Mouse (Mus musculus) embryonic facial prominence, embryonic 12.5 days (tissue): ENCODE data around the gene Prc1. TPM values are rescaled to one million over a fixed set of nuclear protein-coding genes. Genes with fewer than 3 reads are reported as not detected.

Experiments
- ATAC-seq: fragments of 200-750 bp; cut with Nextera tagmentation; 2 replicates; pipeline ENCODE4 v1.8.0; 2017; ENCODE audit not compliant: insufficient number of reproducible peaks, insufficient read depth, low FRiP score, low TSS enrichment
- H3K27ac ChIP-seq: fragments of 300-500 bp; sonication (generic); 2 replicates; pipeline ENCODE4 v1.5.1; 2016; ENCODE audit warnings: mild to moderate bottlenecking
- H3K27me3 ChIP-seq: fragments of 300-500 bp; sonication (generic); 2 replicates; pipeline ENCODE4 v1.6.1; 2016; ENCODE audit warnings: mild to moderate bottlenecking, moderate library complexity
- H3K36me3 ChIP-seq: fragments of 300-500 bp; sonication (generic); 2 replicates; pipeline ENCODE4 v1.6.1; 2016; ENCODE audit warnings: mild to moderate bottlenecking
- H3K4me1 ChIP-seq: fragments of 300-500 bp; sonication (generic); 2 replicates; pipeline ENCODE4 v1.6.1; 2016
- H3K4me2 ChIP-seq: fragments of 300-500 bp; sonication (generic); replicated peaks from 2 replicates; pipeline ENCODE4 v1.6.1; 2016; ENCODE audit warnings: mild to moderate bottlenecking, moderate library complexity
- H3K4me3 ChIP-seq: fragments of 300-500 bp; sonication (generic); 2 replicates; pipeline ENCODE4 v1.5.1; 2016; ENCODE audit warnings: mild to moderate bottlenecking
- H3K9ac ChIP-seq: fragments of 300-500 bp; sonication (generic); 2 replicates; pipeline ENCODE4 v1.6.1; 2016; ENCODE audit warnings: mild to moderate bottlenecking, moderate library complexity
- H3K9me3 ChIP-seq: fragments of 300-500 bp; sonication (generic); 2 replicates; pipeline ENCODE4 v1.6.1; 2016; ENCODE audit warnings: mild to moderate bottlenecking, moderate library complexity
- WGBS: fragments of 180-500 bp; shearing (Covaris S2); methylation state at CpG from one replicate; pipeline ENCODE4 v1.1.7; 2016; 5-methylcytosine and 5-hydroxymethylcytosine counted together
- polyA plus RNA-seq: library from polyadenylated mRNA; unstranded; fragments of >200 nt; fragmentation: Nextera tagmentation; extraction: Ambion mirVana; gene quantifications from 2 replicates; pipeline ENCODE4 v1.2.1, GENCODE M21; 2016

Prc1 gene
- polyA plus RNA-seq = 133 and 136 TPM in 2 replicates

- H3K9me3 ChIP-seq = no peaks in the 10 kb centered on the region
- peak within 1 kb of the TSS; percentile 69 for H3K4me2 ChIP-seq
- peak within 1 kb of the TSS; percentile 79 for H3K9ac ChIP-seq
- peaks cover 9% of the 10 kb centered on the region for H3K4me1 ChIP-seq
- peaks cover 8% of the 10 kb centered on the region; the same call in 1 of the 2 replicates for H3K36me3 ChIP-seq
- no peaks in the 10 kb centered on the region for H3K27me3 ChIP-seq
- H3K4me3 ChIP-seq = peak within 1 kb of the TSS; percentile 84
- peak; percentile 98 for ATAC-seq
- under 1% methylated on average over 52 of the region's 52 CpGs for WGBS
- H3K27ac ChIP-seq = peak within 1 kb of the TSS; percentile 90
Observed at GRCm38 (mm10) chr7:80294062-80294763, at the start of gene Prc1. TSS of gene Prc1 (plus strand) at chr7:80294450.

DNA sequence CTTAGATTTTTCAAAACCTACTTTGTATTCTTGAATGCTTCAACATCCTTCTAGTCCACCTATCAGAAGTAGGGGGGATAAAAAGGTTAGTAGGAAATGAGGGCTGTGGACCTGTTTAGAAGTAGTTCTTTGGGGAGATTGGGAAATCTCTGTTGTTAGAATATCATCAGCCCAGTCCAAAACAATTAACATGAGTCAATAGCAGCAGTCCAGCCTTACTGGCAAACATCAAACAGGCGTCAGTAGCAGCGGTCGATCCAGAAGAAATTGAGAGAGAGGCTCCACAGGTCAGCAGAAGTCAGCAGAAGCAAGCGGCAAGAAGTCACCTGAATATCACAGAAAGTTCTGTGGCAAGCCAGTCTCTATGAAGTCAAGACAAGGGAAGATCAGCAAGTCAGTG lies 49.4 kb upstream of the Prc1 start:
- Histone ChIP-seq H3K4me3 (no peak overlapping the region), H3K9ac (no peak overlapping the region), H3K4me2 (no peak overlapping the region), H3K36me3 (peaks cover 9% of the 10 kb centered on the region), H3K27ac (no peak overlapping the region), H3K27me3 (no peaks in the 10 kb centered on the region), H3K4me1 (no peaks in the 10 kb centered on the region), H3K9me3 (0 out of 2 replicates have a peak, but pooled peaks cover 4% of the 10 kb centered on the region)
- 90% methylated on average over 4 of the region's 4 CpGs for WGBS
- no peak for ATAC-seq

GRCm38 (mm10) chr7:80246148-80246721 lies 48.0 kb upstream of the Prc1 start, which contains the start of gene Ttll13:
TSS of gene Ttll13 (plus strand) at chr7:80246376.
- peak; percentile 95 for ATAC-seq
- H3K4me2 ChIP-seq = peak within 1 kb of the TSS; percentile 53
- under 1% methylated on average over 48 of the region's 48 CpGs for WGBS
- no peaks in the 10 kb centered on the region for H3K4me1 ChIP-seq
- 0 out of 2 replicates have a peak, but pooled peaks cover 4% of the 10 kb centered on the region for H3K9me3 ChIP-seq
- peak within 1 kb of the TSS; percentile 68 for H3K9ac ChIP-seq
- no peaks in the 10 kb centered on the region for H3K27me3 ChIP-seq
- no peaks in the 10 kb centered on the region for H3K36me3 ChIP-seq
- H3K27ac ChIP-seq = peak within 1 kb of the TSS; percentile 65
- peak within 1 kb of the TSS; percentile 55 for H3K4me3 ChIP-seq

- Histone ChIP-seq H3K4me2 (peak overlapping the region; percentile 53), H3K4me3 (peak overlapping the region; percentile 55), H3K27ac (no peak overlapping the region), H3K9ac (no peak overlapping the region), H3K9me3 (0 out of 2 replicates have a peak, but pooled peaks cover 4% of the 10 kb centered on the region), H3K4me1 (no peaks in the 10 kb centered on the region), H3K27me3 (no peaks in the 10 kb centered on the region), H3K36me3 (no peaks in the 10 kb centered on the region)
- no peak for ATAC-seq
- 65% methylated on average over 7 of the region's 7 CpGs for WGBS
Observed at GRCm38 (mm10) chr7:80246859-80247258, 47.4 kb upstream of the Prc1 start.

GRCm38 (mm10) chr7:80252437-80252836 lies 41.8 kb upstream of the Prc1 start:
- Histone ChIP-seq H3K4me1 (no peaks in the 10 kb centered on the region), H3K36me3 (no peaks in the 10 kb centered on the region), H3K27ac (no peak overlapping the region), H3K4me2 (no peak overlapping the region), H3K27me3 (0 out of 2 replicates have a peak, but pooled peaks cover 12% of the 10 kb centered on the region), H3K4me3 (no peak overlapping the region), H3K9me3 (no peaks in the 10 kb centered on the region), H3K9ac (no peak overlapping the region)
- ATAC-seq = no peak
- 82% methylated on average over 7 of the region's 7 CpGs for WGBS

GRCm38 (mm10) chr7:80252886-80253285 lies 41.4 kb upstream of the Prc1 start:
- H3K4me3 ChIP-seq = no peak overlapping the region
- H3K36me3 ChIP-seq = no peaks in the 10 kb centered on the region
- no peak overlapping the region for H3K27ac ChIP-seq
- H3K9ac ChIP-seq = no peak overlapping the region
- 0 out of 2 replicates have a peak, but pooled peaks cover 12% of the 10 kb centered on the region for H3K27me3 ChIP-seq
- 84% methylated on average over 11 of the region's 11 CpGs for WGBS
- no peaks in the 10 kb centered on the region for H3K4me1 ChIP-seq
- ATAC-seq = no peak
- H3K4me2 ChIP-seq = no peak overlapping the region
- H3K9me3 ChIP-seq = no peaks in the 10 kb centered on the region

DNA sequence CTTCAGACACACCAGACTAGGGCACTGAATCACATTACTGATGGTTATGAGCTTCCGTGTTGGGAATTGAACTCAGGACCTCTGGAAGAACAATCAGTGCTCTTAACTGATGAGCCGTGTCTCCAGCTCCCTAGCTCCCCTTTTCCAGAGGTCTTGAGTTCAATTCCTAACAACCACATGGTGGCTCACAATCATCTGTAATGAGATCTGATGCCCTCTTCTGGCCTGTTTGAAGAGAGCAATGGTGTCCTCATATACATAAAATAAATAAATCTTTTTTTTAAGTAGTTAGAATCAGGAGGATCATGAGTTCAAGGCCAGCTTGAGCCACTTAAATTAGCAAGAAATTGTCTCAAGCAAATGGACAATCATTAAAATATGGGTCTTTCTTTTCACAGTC lies 38.3 kb upstream of the Prc1 start:
- Histone ChIP-seq H3K4me2 (no peak overlapping the region), H3K9me3 (no peaks in the 10 kb centered on the region), H3K36me3 (no peaks in the 10 kb centered on the region), H3K4me3 (no peak overlapping the region), H3K4me1 (no peaks in the 10 kb centered on the region), H3K27me3 (peaks cover 16% of the 10 kb centered on the region; the same call in 1 of the 2 replicates), H3K9ac (no peak overlapping the region), H3K27ac (no peak overlapping the region)
- 84% methylated on average over 2 of the region's 2 CpGs for WGBS
- ATAC-seq = no peak

DNA sequence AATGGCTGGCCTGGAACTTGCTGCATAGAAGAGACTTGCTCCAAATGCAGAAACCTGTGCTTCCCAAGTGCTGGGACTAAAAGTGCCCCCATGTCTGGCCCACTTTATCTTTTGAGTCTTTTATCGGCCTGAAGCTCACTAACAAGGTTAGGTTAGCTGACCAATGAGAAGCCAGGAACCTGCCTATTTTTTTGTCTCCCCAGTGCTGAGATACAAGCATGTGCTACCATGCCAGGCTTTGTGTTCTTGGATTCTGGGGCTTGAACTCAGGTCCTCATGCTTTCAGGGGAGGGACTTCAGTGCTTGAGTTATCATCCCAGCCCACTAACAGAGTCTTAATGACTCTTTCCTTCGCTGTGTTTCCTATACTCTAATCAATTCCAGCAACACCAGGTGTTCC lies 36.5 kb upstream of the Prc1 start:
- Histone ChIP-seq H3K4me1 (peaks cover 7% of the 10 kb centered on the region; the same call in 1 of the 2 replicates), H3K27ac (no peak overlapping the region), H3K4me2 (no peak overlapping the region), H3K27me3 (peaks cover 16% of the 10 kb centered on the region; the same call in 1 of the 2 replicates), H3K4me3 (no peak overlapping the region), H3K36me3 (no peaks in the 10 kb centered on the region), H3K9ac (no peak overlapping the region), H3K9me3 (no peaks in the 10 kb centered on the region)
- 46% methylated on average over 2 of the region's 2 CpGs for WGBS
- no peak for ATAC-seq

GRCm38 (mm10) chr7:80260625-80261371 lies 33.5 kb upstream of the Prc1 start, which contains the start of gene Ngrn:
TSS of gene Ngrn (plus strand) at chr7:80261215.
- H3K4me1 ChIP-seq = peaks cover 7% of the 10 kb centered on the region; the same call in 1 of the 2 replicates
- peak within 1 kb of the TSS; percentile 79 for H3K4me3 ChIP-seq
- peak within 1 kb of the TSS; percentile 77 for H3K27ac ChIP-seq
- H3K9me3 ChIP-seq = no peaks in the 10 kb centered on the region
- WGBS = 24% methylated on average over 40 of the region's 40 CpGs
- peaks cover 4% of the 10 kb centered on the region; the same call in 1 of the 2 replicates for H3K27me3 ChIP-seq
- peak within 1 kb of the TSS; percentile 85 for H3K4me2 ChIP-seq
- H3K36me3 ChIP-seq = peaks cover 18% of the 10 kb centered on the region
- peak within 1 kb of the TSS; percentile 74 for H3K9ac ChIP-seq
- ATAC-seq = peak; percentile 73

DNA sequence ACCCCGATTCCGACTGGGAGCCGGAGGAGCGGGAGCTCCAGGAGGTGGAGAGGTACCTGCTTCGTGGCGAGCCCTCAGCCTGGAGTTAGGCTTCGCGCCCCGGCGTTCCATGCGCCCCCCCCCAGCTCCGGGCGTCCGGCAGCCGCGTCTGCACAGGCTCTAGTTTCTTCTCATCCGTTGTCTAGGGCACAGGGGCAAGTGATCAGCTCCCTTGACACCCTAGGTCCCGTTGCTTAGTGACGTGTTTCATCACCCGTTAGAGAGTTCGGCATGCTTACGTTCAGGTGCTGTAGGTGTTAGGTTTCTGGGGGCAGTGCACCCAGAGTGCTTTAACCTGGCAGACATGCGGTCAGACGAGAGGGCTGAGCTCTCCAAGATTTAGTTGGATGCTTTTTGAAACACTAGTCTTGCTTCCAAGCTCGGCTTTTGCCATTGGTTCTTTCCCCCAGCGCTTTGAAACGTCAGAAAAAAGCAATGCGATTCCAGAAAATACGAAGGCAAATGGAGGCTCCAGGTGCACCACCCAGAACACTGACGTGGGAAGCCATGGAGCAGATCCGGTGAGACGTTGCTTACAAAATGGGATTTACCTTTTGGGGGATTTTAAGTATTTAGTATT lies 32.8 kb upstream of the Prc1 start:
- Histone ChIP-seq H3K4me1 (peaks cover 7% of the 10 kb centered on the region; the same call in 1 of the 2 replicates), H3K36me3 (peaks cover 20% of the 10 kb centered on the region), H3K9ac (peak overlapping the region; percentile 74), H3K4me2 (peak overlapping the region; percentile 85), H3K27ac (peak overlapping the region; percentile 77), H3K9me3 (no peaks in the 10 kb centered on the region), H3K27me3 (peaks cover 4% of the 10 kb centered on the region; the same call in 1 of the 2 replicates), H3K4me3 (peak overlapping the region; percentile 79)
- 1% methylated on average over 32 of the region's 32 CpGs for WGBS
- peak; percentile 37; the same call in 1 of the 2 replicates for ATAC-seq

DNA sequence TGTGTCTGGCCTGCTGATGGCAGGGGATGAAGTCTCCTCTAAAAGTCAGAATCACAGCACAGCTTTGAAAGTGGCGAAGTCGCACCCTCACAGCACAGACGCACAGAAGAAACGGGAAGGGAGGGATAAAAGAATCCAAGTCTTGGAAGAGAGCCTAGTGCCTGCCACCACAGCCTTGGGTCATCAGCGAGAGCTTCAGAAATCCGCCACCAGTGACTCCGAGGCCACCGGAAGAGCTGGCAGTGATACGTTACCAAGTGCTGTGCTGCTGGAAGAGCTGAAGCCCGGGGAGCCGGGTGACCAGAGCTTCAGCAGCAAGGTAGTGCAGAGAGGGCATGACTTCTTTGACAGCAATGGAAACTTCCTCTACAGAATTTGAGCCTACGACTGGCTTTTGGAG lies 29.6 kb upstream of the Prc1 start:
- no peak for ATAC-seq
- WGBS = 94% methylated on average over 12 of the region's 12 CpGs
- no peaks in the 10 kb centered on the region for H3K9me3 ChIP-seq
- H3K4me1 ChIP-seq = peaks cover 15% of the 10 kb centered on the region; the same call in 1 of the 2 replicates
- no peak overlapping the region for H3K4me2 ChIP-seq
- H3K27me3 ChIP-seq = no peaks in the 10 kb centered on the region; the same call in 1 of the 2 replicates
- no peak overlapping the region for H3K9ac ChIP-seq
- H3K27ac ChIP-seq = no peak overlapping the region
- peaks cover 26% of the 10 kb centered on the region for H3K36me3 ChIP-seq
- no peak overlapping the region for H3K4me3 ChIP-seq
